ENCODE assay signal across 8 mouse cellular contexts in the genomic region with DNA sequence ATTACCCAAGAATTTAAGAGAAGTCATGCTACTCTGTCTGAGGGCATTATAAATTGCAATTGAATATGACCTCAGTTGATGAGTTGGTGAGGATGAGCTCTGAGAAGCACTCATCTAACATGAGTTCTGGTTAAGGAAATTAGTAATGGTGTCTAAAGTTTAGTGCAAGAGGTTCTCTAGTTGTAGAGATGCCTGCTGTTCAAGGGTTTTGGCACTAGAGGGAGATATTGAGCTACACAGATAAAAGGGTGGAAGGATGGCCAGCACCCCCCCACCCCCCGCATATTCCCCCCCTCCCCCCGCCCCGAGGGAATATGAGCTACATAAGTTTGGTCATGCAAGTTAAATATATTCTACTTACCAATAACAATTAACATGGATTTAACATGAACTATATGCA.
DNase-seq lines count a peak whose midpoint lies in the region; TF ChIP-seq lines count a peak whose summit lies in the region.
"Had no signal": no experiment of that assay in that cellular context is flagged by ENCODE, and none has a peak within 500 bp of the region (broad histone marks: within the 10 kb centered on the region; RNA-seq: fewer than 3 reads in every experiment).

No protein-coding gene starts in this region.

- H3K36me3 ChIP-seq in ES-E14 (ENCODE audit: control insufficient read depth, insufficient read depth, low read length, poor library complexity, severe bottlenecking) = no peaks in the 10 kb centered on the region
- H3K36me3 ChIP-seq: lung, embryonic 15.5 days had no signal

- peak in 1 of 2 experiments; percentile 16 for DNase-seq in layer of hippocampus, adult 2 months (ENCODE audit: low spot score in 2 of 2)
- no peak for DNase-seq in layer of hippocampus, postnatal 10 days (ENCODE audit: low spot score in 2 of 2)
- peak; percentile 19 for DNase-seq in ES-E14 (ENCODE audit: low read depth, low spot score)
- DNase-seq in brain, embryonic 14.5 days (ENCODE audit: low read depth) = no peak
- DNase-seq in mesoderm, embryonic 11.5 days (ENCODE audit: low read depth, low spot score) = peak; percentile 41
- no peak for DNase-seq in heart, adult 9 months (ENCODE audit: low spot score in 2 of 2)
- DNase-seq in heart, postnatal 25 days (ENCODE audit: low spot score) = no peak

- no peaks in the 10 kb centered on the region for H3K9me3 ChIP-seq in ES-E14 (ENCODE audit: control insufficient read depth, insufficient read depth, low read depth, low read length)
- H3K9me3 ChIP-seq: lung, embryonic 15.5 days had no signal

- TF ChIP-seq CTCF in layer of hippocampus, adult 2 months (conservative IDR thresholded peaks at IDR 0.05) = peak; percentile 83
- peak; percentile 10; the same call in 1 of the 2 replicates for TF ChIP-seq CTCF in brain, embryonic 14.5 days (IDR thresholded peaks at IDR 0.05; ENCODE audit: borderline replicate concordance, extremely low read depth, insufficient read depth, insufficient read length)

- no peak for TF ChIP-seq POLR2A in brain, embryonic 14.5 days (IDR thresholded peaks at IDR 0.05; ENCODE audit: borderline replicate concordance, extremely low read depth, insufficient read depth, insufficient read length, poor library complexity, severe bottlenecking)

- no peak overlapping the region for H3K9ac ChIP-seq in ES-E14 (ENCODE audit: insufficient read depth, low read depth, low read length, poor library complexity, severe bottlenecking)
- H3K9ac ChIP-seq: lung, embryonic 15.5 days had no signal

- in situ Hi-C loops in ES-E14 (cut with MboI; ENCODE audit: low sequenced_read_pairs in 2 of 2, unreplicated experiment in 2 of 2) = no loop called here

- intact Hi-C loops in heart, postnatal 25 days (cut with DNase I) = no loop called here

- H3K27ac ChIP-seq in layer of hippocampus, adult 2 months = no peak overlapping the region
- no peak overlapping the region for H3K27ac ChIP-seq in ES-E14 (ENCODE audit: insufficient read depth, low read depth, low read length, poor library complexity, severe bottlenecking)
- H3K27ac ChIP-seq: lung, embryonic 15.5 days had no signal

- H3K4me1 ChIP-seq in ES-E14 (ENCODE audit: control insufficient read depth in 2 of 2, insufficient read depth in 2 of 2, low read length in 2 of 2, poor library complexity in 1 of 2) = no peaks in the 10 kb centered on the region

- H3K4me3 ChIP-seq in layer of hippocampus, adult 2 months = no peak overlapping the region
- H3K4me3 ChIP-seq in ES-E14 (ENCODE audit: insufficient read depth in 1 of 2, low read depth in 1 of 2, low read length in 2 of 2, poor library complexity in 1 of 2, severe bottlenecking in 1 of 2) = no peak overlapping the region
- H3K4me3 ChIP-seq: lung, embryonic 15.5 days had no signal

TF ChIP-seq in ES-E14, 5 proteins besides CTCF, POLR2A, EP300 and RAD21:
- TF ChIP-seq ZC3H11A (IDR thresholded peaks at IDR 0.05; ENCODE audit: borderline replicate concordance, low read depth, low read length) (peak; percentile 84), HCFC1 (IDR thresholded peaks at IDR 0.05; ENCODE audit: borderline replicate concordance, insufficient read depth, low read length) (no peak)

Comparison
In these comparisons a context has a peak if more than half of its experiments do, and no peak if none do; other contexts are left out.
1. DNase-seq: peak in ES-E14 (single experiment) and mesoderm, embryonic 11.5 days (single experiment); none in layer of hippocampus, postnatal 10 days (0 of 2), brain, embryonic 14.5 days (single experiment), heart, adult 9 months (0 of 2) and heart, postnatal 25 days (single experiment).